Mouse (Mus musculus) intestine, postnatal 0 days (tissue): Measurements from ENCODE around the gene Smarcc2. TPM values are rescaled to one million over a fixed set of nuclear protein-coding genes. Genes with fewer than 3 reads are reported as not detected.

Source experiments
- ATAC-seq: fragments of 200-750 bp; cut with Nextera tagmentation; 2 replicates; pipeline ENCODE4 v1.8.0; 2017; ENCODE audit warnings: mild to moderate bottlenecking, moderate TSS enrichment, moderate library complexity
- H3K27ac ChIP-seq: fragments of 300-500 bp; sonication (generic); 2 replicates; pipeline ENCODE4 v1.5.1; 2014; ENCODE audit warnings: mild to moderate bottlenecking, low read depth, low read length, moderate library complexity
- H3K27me3 ChIP-seq: fragments of 300-500 bp; sonication (generic); replicated peaks from 2 replicates; pipeline ENCODE4 v1.6.1; 2014; ENCODE audit warnings: low read length, mixed read lengths; ENCODE audit not compliant: control insufficient read depth, insufficient read depth
- H3K36me3 ChIP-seq: fragments of 300-500 bp; sonication (generic); 2 replicates; pipeline ENCODE4 v1.6.1; 2014; ENCODE audit warnings: mild to moderate bottlenecking, moderate library complexity; ENCODE audit not compliant: control insufficient read depth, insufficient read depth
- H3K4me1 ChIP-seq: fragments of 300-500 bp; sonication (generic); replicated peaks from 2 replicates; pipeline ENCODE4 v1.6.1; 2014; ENCODE audit warnings: antibody characterized with exemption, low read length, mixed read lengths; ENCODE audit not compliant: control insufficient read depth, insufficient read depth
- H3K4me2 ChIP-seq: fragments of 300-500 bp; sonication (generic); replicated peaks from 2 replicates; pipeline ENCODE4 v1.6.1; 2014; ENCODE audit warnings: low read depth, mild to moderate bottlenecking, moderate library complexity
- H3K4me3 ChIP-seq: fragments of 300-500 bp; sonication (generic); 2 replicates; pipeline ENCODE4 v1.5.1; 2014; ENCODE audit warnings: low read depth, low read length
- H3K9ac ChIP-seq: fragments of 300-500 bp; sonication (generic); 2 replicates; pipeline ENCODE4 v1.6.1; 2014; ENCODE audit warnings: mild to moderate bottlenecking, low read depth, low read length
- H3K9me3 ChIP-seq: fragments of 300-500 bp; sonication (generic); 2 replicates; pipeline ENCODE4 v1.6.1; 2016; ENCODE audit warnings: mixed run types; ENCODE audit not compliant: control insufficient read depth
- CTCF ChIP-seq: sonication (generic); IDR thresholded peaks from 2 replicates; pipeline ENCODE4 v1.5.1; 2016; ENCODE audit warnings: low read depth, mild to moderate bottlenecking, control low read depth, antibody characterized with exemption, moderate library complexity
- WGBS: fragments of 180-500 bp; shearing (Covaris S2); extraction: QIAGEN DNeasy Blood & Tissue Kit; methylation state at CpG from one replicate; pipeline ENCODE4 v1.1.7; 2014; 5-methylcytosine and 5-hydroxymethylcytosine counted together
- polyA plus RNA-seq: library from polyadenylated mRNA; unstranded; fragments of >200 nt; fragmentation: Nextera tagmentation; extraction: Ambion mirVana; gene quantifications from 2 replicates; pipeline ENCODE4 v1.2.1, GENCODE M21; 2015

Gene Smarcc2
- polyA plus RNA-seq, result 31.1 and 31.6 TPM in 2 replicates

DNA sequence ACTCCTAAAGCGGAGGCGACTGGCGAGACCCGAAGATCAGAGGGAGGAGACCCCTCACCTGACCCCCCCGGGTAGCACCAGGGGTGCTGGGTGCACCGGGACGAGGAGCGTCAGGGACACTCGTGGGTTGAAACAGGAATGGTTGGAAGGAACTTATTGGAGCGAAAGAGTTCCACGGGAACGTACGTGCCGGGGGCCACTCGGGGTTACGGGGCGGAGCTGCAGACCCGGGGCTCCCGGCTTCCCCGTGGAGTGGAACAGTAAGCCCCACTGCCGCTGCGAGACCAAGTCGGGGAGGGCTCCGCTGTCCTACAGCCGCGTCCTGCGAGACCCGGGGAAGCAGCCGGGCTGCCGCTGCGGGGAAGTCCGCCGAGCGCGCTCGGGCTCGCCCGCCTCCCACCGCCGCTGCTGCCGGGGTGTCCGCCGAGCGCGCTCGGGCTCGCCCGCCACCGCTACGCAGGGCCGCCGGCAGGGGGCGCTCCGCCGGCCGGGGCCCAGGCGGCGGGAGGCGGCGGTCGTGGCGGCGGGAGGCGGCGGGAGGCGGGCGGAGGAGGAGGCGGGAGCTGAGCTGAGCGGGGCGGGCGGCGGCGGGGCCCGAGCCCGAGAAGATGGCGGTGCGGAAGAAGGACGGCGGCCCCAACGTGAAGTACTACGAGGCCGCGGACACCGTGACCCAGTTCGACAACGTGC is at the start of gene Smarcc2:
TSS of gene Smarcc2 (plus strand) at position 530 of the 690 bp plus-strand sequence.
- Histone ChIP-seq H3K4me3 (peak within 1 kb of the TSS; percentile 66), H3K4me1 (no peaks in the 10 kb centered on the region), H3K9me3 (no peaks in the 10 kb centered on the region), H3K9ac (peak within 1 kb of the TSS; percentile 94), H3K27ac (peak within 1 kb of the TSS; percentile 97), H3K27me3 (no peaks in the 10 kb centered on the region), H3K36me3 (peaks cover 19% of the 10 kb centered on the region), H3K4me2 (peak within 1 kb of the TSS; percentile 80)
- ATAC-seq, result peak; percentile 84
- WGBS, result under 1% methylated on average over 68 of the region's 86 CpGs
- peak; percentile 58 for TF ChIP-seq CTCF

DNA sequence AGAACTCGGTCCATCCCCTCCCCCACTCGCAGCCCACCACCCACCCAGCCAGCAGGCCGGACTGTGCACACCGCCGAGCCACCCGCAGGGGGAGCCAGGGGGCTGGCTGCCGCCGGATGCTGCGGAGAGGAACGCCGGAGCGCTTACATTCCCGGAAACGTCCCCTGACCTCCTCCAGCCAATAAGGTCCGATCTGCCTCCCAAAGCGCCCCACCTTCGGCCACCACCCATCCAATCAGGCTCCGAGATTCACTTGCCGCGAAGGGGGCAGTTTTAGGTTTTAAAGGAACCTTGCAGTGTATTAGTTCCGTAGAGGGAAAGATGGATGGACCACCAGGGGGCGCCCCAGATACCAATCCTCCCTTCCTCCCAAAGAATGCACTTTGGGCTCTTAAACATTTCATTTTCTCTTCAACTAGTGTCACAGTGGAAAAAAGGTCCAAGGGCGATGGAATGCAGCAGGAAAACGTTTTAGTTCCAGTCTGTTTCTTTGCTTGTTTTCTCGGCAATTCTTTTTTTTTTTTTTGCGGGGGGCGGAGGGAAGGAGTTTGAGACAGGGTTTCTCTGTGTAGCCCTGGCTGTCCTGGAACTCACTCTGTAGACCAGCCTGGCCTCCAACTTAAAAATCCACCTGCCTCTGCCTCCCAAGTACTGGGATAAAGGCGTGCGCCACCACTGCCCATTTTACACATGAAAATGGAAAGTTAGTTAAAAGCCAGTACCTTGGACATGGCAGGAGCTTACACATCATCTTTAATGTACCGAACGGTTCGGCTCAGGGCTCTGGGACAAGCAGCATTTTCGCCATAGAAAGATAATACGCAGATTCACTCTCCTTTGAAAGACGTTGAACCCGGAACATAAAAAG is 49.1 kb upstream of the Smarcc2 start:
- Histone ChIP-seq H3K27me3 (no peaks in the 10 kb centered on the region), H3K27ac (peak overlapping the region; percentile 93), H3K4me3 (peak overlapping the region; percentile 98), H3K4me2 (peak overlapping the region; percentile 88), H3K36me3 (peaks cover 19% of the 10 kb centered on the region), H3K4me1 (peaks cover 4% of the 10 kb centered on the region; the same call in 1 of the 2 replicates), H3K9ac (peak overlapping the region; percentile 57), H3K9me3 (no peaks in the 10 kb centered on the region)
- WGBS, result 2% methylated on average over 36 of the region's 36 CpGs
- TF ChIP-seq CTCF, result peak; percentile 86
- peak; percentile 86 for ATAC-seq

DNA sequence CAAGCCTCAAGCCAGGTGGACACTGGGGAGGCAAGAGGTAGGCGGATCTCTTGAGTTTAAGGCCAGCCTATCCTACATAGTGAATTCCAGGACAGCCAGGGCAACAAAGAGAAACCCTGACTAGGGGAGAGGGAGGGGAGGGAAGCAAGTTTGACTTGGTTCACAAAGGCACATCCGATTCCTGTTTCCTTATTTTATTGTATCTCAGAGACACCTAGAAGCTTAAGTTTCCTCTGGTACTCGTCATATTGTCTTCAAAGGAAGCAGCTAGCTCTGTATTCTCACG is 48.5 kb upstream of the Smarcc2 start:
- WGBS, result 14% methylated on average over 4 of the region's 4 CpGs
- Histone ChIP-seq H3K4me1 (peaks cover 4% of the 10 kb centered on the region; the same call in 1 of the 2 replicates), H3K4me2 (peak overlapping the region; percentile 88), H3K9me3 (no peaks in the 10 kb centered on the region), H3K9ac (no peak overlapping the region), H3K36me3 (peaks cover 17% of the 10 kb centered on the region), H3K27ac (peak overlapping the region; percentile 93), H3K4me3 (peak overlapping the region; percentile 98), H3K27me3 (no peaks in the 10 kb centered on the region)
- TF ChIP-seq CTCF, result no peak
- ATAC-seq, result no peak

DNA sequence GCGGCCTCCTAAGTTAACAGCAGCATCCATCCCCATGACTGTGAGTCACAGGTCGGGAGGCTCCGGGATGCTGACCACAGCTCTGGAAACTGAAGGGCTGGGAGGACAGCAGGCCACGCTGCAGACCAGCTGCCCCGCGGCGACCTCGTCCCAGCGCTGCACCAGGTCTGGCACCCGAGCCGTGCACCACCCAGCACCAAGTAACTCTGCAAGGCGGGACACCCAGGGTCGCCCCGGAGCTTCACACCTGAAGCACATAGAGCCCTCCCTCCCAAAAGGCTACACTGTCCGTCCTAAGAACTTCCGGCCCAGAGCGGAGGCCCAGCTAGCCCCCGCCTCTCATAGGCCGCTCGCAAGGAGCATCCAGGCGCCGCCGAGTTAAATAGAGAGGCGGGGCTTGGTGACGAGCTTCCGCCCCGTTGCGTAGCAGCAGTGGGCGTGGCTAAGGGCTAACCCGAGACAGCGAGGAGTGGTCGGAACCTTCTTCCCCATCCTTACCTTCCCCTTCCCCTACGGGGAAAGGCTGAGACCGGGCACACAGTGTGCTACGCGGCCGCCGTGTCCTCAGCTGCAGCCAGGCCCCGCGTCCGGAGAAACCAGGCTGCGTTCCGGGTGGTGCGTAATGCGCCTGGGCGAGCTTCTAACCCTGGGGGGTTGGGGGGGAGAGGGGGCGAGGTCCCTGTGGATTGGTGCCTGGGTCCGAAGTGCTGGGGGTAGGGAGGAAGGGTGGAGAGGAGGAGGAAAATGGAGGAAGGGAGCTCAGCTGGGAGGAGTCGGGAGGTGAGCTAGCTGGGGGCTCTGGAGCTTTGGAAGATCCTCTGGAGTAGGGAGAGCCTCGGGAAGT is 47.6 kb upstream of the Smarcc2 start, which contains the start of the genes Nabp2 and Rnf41:
TSS of gene Nabp2 (minus strand) at position 282 of the 844 bp plus-strand sequence.
TSS of gene Rnf41 (plus strand) at position 447 of the 844 bp plus-strand sequence.
- Histone ChIP-seq H3K4me2 (peak within 1 kb of the TSS; percentile 88), H3K4me1 (peaks cover 4% of the 10 kb centered on the region; the same call in 1 of the 2 replicates), H3K9me3 (no peaks in the 10 kb centered on the region), H3K4me3 (peak within 1 kb of the TSS; percentile 98), H3K9ac (peak within 1 kb of the TSS; percentile 82), H3K27ac (peak within 1 kb of the TSS; percentile 93), H3K36me3 (peaks cover 14% of the 10 kb centered on the region), H3K27me3 (no peaks in the 10 kb centered on the region)
- peak; percentile 68 for ATAC-seq
- TF ChIP-seq CTCF, result peak; percentile 14; the same call in 1 of the 2 replicates
- under 1% methylated on average over 50 of the region's 50 CpGs for WGBS

- peaks cover 4% of the 10 kb centered on the region; the same call in 1 of the 2 replicates for H3K4me1 ChIP-seq
- H3K27ac ChIP-seq, result peak overlapping the region; percentile 93
- peaks cover 16% of the 10 kb centered on the region for H3K36me3 ChIP-seq
- WGBS, result 0% methylated on average over 14 of the region's 14 CpGs
- no peak for ATAC-seq
- peak overlapping the region; percentile 88 for H3K4me2 ChIP-seq
- no peak for TF ChIP-seq CTCF
- no peaks in the 10 kb centered on the region for H3K27me3 ChIP-seq
- H3K9me3 ChIP-seq, result no peaks in the 10 kb centered on the region
- peak overlapping the region; percentile 82 for H3K9ac ChIP-seq
- H3K4me3 ChIP-seq, result peak overlapping the region; percentile 98
Observed at GRCm38 (mm10) chr10:128412055-128412381, 47.0 kb upstream of the Smarcc2 start.
